Mouse (Mus musculus): ENCODE measurements around the gene Rcc1.
"Not testable (repeated sequence)": the region's sequence is repeated elsewhere in the genome, so short reads cannot be mapped to it uniquely, and the experiment has no call there.

Gene Rcc1

GRCm38 (mm10) chr4:132315711-132316110, 37.7 kb downstream of the Rcc1 start:
- in situ Hi-C loops (cut with MboI, MseI) = loop anchor here (5.0 kb wide), 1 partner anchor 82 kb away; no protein-coding TSS in a partner anchor

GRCm38 (mm10) chr4:132312627-132313026, 40.8 kb downstream of the Rcc1 start:
- in situ Hi-C loops (cut with MboI, MseI) = no loop called here

- in situ Hi-C loops (cut with MboI, MseI) = no loop called here
Measured at GRCm38 (mm10) chr4:132311801-132312200, 41.6 kb downstream of the Rcc1 start.

GRCm38 (mm10) chr4:132311209-132311608, 42.2 kb downstream of the Rcc1 start:
- in situ Hi-C loops (cut with MboI, MseI) = no loop called here

- in situ Hi-C loops (cut with MboI, MseI) = no loop called here
Measured at GRCm38 (mm10) chr4:132309849-132310472, 43.4 kb downstream of the Rcc1 start.

- in situ Hi-C loops (cut with MboI, MseI) = no loop called here
Measured at GRCm38 (mm10) chr4:132309140-132309848, 44.1 kb downstream of the Rcc1 start.

- in situ Hi-C loops (cut with MboI, MseI) = no loop called here
Measured at GRCm38 (mm10) chr4:132308437-132309139, 44.8 kb downstream of the Rcc1 start.

GRCm38 (mm10) chr4:132306004-132306403, 47.4 kb downstream of the Rcc1 start:
- in situ Hi-C loops (cut with MboI, MseI) = no loop called here

GRCm38 (mm10) chr4:132305276-132305675, 48.1 kb downstream of the Rcc1 start:
- in situ Hi-C loops (cut with MboI, MseI) = no loop called here

- in situ Hi-C loops (cut with MboI, MseI) = not testable (repeated sequence)
Measured at GRCm38 (mm10) chr4:132303484-132303883, 49.9 kb downstream of the Rcc1 start.

- in situ Hi-C loops (cut with MboI, MseI) = no loop called here
Measured at GRCm38 (mm10) chr4:132302939-132303479, 50.4 kb downstream of the Rcc1 start, which contains the start of gene Rab42. Gene Rab42, minus strand, starts transcription at chr4:132303385.

GRCm38 (mm10) chr4:132301965-132302938, 51.2 kb downstream of the Rcc1 start:
- in situ Hi-C loops (cut with MboI, MseI) = no loop called here

GRCm38 (mm10) chr4:132301486-132301885, 51.9 kb downstream of the Rcc1 start:
- in situ Hi-C loops (cut with MboI, MseI) = no loop called here

GRCm38 (mm10) chr4:132299849-132300248, 53.6 kb downstream of the Rcc1 start:
- in situ Hi-C loops (cut with MboI, MseI) = no loop called here

GRCm38 (mm10) chr4:132295696-132296390, 57.6 kb downstream of the Rcc1 start:
- in situ Hi-C loops (cut with MboI, MseI) = no loop called here

- in situ Hi-C loops (cut with MboI, MseI) = no loop called here
Measured at GRCm38 (mm10) chr4:132293682-132294240, 59.6 kb downstream of the Rcc1 start.

GRCm38 (mm10) chr4:132292988-132293387, 60.4 kb downstream of the Rcc1 start:
- in situ Hi-C loops (cut with MboI, MseI) = no loop called here

- in situ Hi-C loops (cut with MboI, MseI) = no loop called here
Measured at GRCm38 (mm10) chr4:132291624-132292335, 61.6 kb downstream of the Rcc1 start.

GRCm38 (mm10) chr4:132291056-132291455, 62.3 kb downstream of the Rcc1 start:
- in situ Hi-C loops (cut with MboI, MseI) = no loop called here
